Mouse (Mus musculus): Measurements from ENCODE around the gene C1ra. TPM values are rescaled to one million over a fixed set of nuclear protein-coding genes. Genes with fewer than 3 reads are reported as not detected.

C1ra gene
- polyA plus RNA-seq, 1 experiment from 2014 or later, result 7.5 TPM

DNA sequence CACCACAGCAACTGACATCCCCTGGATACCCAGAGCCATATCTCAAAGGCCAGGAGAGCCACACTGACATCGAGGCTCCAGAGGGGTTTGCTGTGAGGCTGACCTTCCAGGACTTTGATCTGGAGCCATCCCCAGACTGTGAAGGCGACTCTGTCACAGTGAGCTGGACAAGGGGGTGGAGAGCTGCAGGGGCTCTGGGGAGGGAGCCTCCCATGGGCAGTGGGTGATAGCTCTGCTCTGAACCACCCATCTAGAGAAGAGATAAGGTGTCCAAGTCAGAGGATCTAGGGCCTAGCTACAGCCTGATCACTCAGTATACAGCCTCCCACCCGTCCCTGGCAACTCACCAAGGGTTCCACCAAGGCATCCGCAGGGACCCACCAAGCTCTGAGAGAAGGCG is 18.3 kb upstream of the C1ra start:
- H3K9me3 ChIP-seq (ENCODE audit: control insufficient read depth), result no peaks in the 10 kb centered on the region
- H3K9ac ChIP-seq (ENCODE audit: low read depth, low read length), result no peak overlapping the region
- H3K27ac ChIP-seq (ENCODE audit: low read depth, low read length), result no peak overlapping the region
- WGBS, result 69% methylated on average over 5 of the region's 5 CpGs
- H3K4me2 ChIP-seq (replicated peaks; ENCODE audit: low read depth), result no peak overlapping the region
- 0 out of 2 replicates have a peak, but pooled peaks cover 4% of the 10 kb centered on the region for H3K4me1 ChIP-seq (replicated peaks; ENCODE audit: control insufficient read depth, insufficient read depth, low read length)
- H3K4me3 ChIP-seq (ENCODE audit: low read depth, low read length), result no peak overlapping the region
- no peak for TF ChIP-seq CTCF (IDR thresholded peaks at IDR 0.05; ENCODE audit: low read depth)
- H3K27me3 ChIP-seq (replicated peaks; ENCODE audit: control insufficient read depth, insufficient read depth, low read length), result no peaks in the 10 kb centered on the region
- ATAC-seq, result no peak
- H3K36me3 ChIP-seq (ENCODE audit: control insufficient read depth, insufficient read depth), result no peaks in the 10 kb centered on the region

DNA sequence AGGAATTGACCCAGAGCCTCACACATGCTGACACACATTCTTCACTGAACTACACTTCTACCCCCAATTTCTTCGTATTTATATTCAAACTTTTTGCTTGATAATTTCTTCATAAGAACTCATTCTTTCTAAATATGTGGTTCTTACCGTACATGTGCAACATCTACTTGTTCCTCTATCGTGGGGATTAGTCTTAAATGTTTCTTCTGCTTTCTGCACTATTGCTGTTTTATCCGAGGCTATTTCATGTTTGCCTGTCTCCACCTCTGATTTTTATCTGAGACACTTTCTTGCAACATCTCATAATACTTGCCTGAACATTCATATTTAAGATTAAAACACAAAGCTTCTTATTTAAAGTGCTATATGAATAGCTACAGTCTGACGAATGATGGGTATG is 16.2 kb upstream of the C1ra start:
- H3K4me3 ChIP-seq (ENCODE audit: low read depth, low read length), result no peak overlapping the region
- H3K9ac ChIP-seq (ENCODE audit: low read depth, low read length), result no peak overlapping the region
- 0 out of 2 replicates have a peak, but pooled peaks cover 4% of the 10 kb centered on the region for H3K4me1 ChIP-seq (replicated peaks; ENCODE audit: control insufficient read depth, insufficient read depth, low read length)
- H3K4me2 ChIP-seq (replicated peaks; ENCODE audit: low read depth), result no peak overlapping the region
- TF ChIP-seq CTCF (IDR thresholded peaks at IDR 0.05; ENCODE audit: low read depth), result no peak
- 91% methylated on average over 5 of the region's 5 CpGs for WGBS
- H3K36me3 ChIP-seq (ENCODE audit: control insufficient read depth, insufficient read depth), result no peaks in the 10 kb centered on the region
- no peaks in the 10 kb centered on the region for H3K9me3 ChIP-seq (ENCODE audit: control insufficient read depth)
- ATAC-seq, result no peak
- H3K27ac ChIP-seq (ENCODE audit: low read depth, low read length), result no peak overlapping the region
- no peaks in the 10 kb centered on the region for H3K27me3 ChIP-seq (replicated peaks; ENCODE audit: control insufficient read depth, insufficient read depth, low read length)

DNA sequence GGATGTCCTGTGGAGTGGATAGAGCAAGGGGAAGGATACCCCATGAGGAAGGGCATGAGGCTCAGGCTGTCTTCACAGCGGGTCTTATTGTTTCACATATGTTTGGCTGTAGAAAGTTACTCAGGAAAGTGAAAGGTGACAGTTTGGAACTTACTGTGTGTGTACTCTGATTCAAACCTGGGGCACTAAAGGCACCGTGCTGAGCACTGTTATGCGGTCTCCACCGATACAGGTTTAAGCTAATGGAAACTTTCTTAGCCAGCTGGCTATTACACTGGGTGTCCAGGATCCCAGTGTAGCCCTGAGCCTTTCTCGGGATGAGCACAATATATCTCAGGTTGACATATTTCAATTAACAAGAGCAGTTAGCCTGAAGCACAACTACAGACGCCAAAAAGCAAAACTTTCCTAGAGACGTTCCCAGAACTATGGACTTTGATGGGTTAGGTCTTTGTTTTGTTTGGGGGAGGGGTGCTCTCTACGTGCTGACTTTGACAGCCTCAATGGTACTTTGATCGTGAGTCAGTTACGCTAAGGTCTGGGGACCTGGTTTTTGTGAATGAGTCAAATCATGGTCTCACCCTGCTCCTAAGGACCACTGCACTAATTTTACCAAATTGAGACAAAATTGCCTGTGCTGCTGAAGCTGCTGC is 12.2 kb upstream of the C1ra start:
- no peak for ATAC-seq
- Histone ChIP-seq H3K36me3 (ENCODE audit: control insufficient read depth, insufficient read depth) (no peaks in the 10 kb centered on the region), H3K4me1 (replicated peaks; ENCODE audit: control insufficient read depth, insufficient read depth, low read length) (no peaks in the 10 kb centered on the region), H3K4me3 (ENCODE audit: low read depth, low read length) (no peak overlapping the region), H3K9me3 (ENCODE audit: control insufficient read depth) (no peaks in the 10 kb centered on the region), H3K27me3 (replicated peaks; ENCODE audit: control insufficient read depth, insufficient read depth, low read length) (no peaks in the 10 kb centered on the region), H3K27ac (ENCODE audit: low read depth, low read length) (no peak overlapping the region), H3K9ac (ENCODE audit: low read depth, low read length) (no peak overlapping the region), H3K4me2 (replicated peaks; ENCODE audit: low read depth) (no peak overlapping the region)
- TF ChIP-seq CTCF (IDR thresholded peaks at IDR 0.05; ENCODE audit: low read depth), result no peak
- WGBS, result 38% methylated on average over 10 of the region's 10 CpGs

DNA sequence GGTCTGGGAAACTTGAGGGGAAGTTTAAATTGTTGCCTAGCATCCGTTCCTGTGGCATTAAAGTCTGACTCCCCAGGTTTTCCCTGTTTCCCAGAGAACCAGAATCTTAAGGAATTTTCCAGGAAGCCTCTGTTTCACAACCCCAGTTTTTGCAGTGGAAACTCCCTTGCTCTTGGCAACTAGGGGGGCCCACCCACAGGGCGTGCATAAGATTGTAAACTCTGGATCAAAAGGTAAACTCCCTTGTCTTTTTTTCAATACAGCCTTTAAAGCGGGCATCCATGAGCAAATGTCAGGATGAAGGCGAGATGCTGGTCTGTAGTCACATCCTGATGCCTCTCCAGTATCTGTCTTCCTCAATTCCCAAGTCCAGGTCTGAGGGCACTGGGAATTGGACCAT is 10.7 kb upstream of the C1ra start:
- Histone ChIP-seq H3K27me3 (replicated peaks; ENCODE audit: control insufficient read depth, insufficient read depth, low read length) (no peaks in the 10 kb centered on the region), H3K4me3 (ENCODE audit: low read depth, low read length) (no peak overlapping the region), H3K27ac (ENCODE audit: low read depth, low read length) (no peak overlapping the region), H3K4me2 (replicated peaks; ENCODE audit: low read depth) (no peak overlapping the region), H3K4me1 (replicated peaks; ENCODE audit: control insufficient read depth, insufficient read depth, low read length) (no peaks in the 10 kb centered on the region), H3K36me3 (ENCODE audit: control insufficient read depth, insufficient read depth) (no peaks in the 10 kb centered on the region), H3K9me3 (ENCODE audit: control insufficient read depth) (no peaks in the 10 kb centered on the region), H3K9ac (ENCODE audit: low read depth, low read length) (no peak overlapping the region)
- WGBS, result 60% methylated on average over 4 of the region's 4 CpGs
- ATAC-seq, result no peak
- TF ChIP-seq CTCF (IDR thresholded peaks at IDR 0.05; ENCODE audit: low read depth), result no peak

DNA sequence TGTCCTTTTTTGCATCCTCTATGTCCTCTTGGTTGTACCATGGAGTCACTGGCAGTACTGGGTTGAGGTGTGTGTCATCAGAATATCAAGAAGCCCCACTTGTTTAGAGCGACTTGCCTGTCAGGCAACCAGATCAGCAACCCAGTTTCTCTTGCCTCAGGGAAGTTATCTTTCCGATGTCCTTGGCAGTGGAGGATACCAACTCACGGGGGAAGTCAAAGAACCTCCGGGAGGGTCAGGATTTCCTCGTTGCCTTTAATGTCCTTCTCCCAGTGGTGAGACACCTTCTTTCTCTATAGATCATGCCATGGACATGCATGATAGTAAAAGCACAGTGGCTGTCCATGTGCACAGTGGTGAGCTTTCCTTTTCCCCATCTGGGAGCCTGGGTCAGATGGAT is 10.2 kb upstream of the C1ra start:
- no peak for TF ChIP-seq CTCF (IDR thresholded peaks at IDR 0.05; ENCODE audit: low read depth)
- WGBS, result 76% methylated on average over 5 of the region's 5 CpGs
- Histone ChIP-seq H3K36me3 (ENCODE audit: control insufficient read depth, insufficient read depth) (no peaks in the 10 kb centered on the region), H3K9me3 (ENCODE audit: control insufficient read depth) (no peaks in the 10 kb centered on the region), H3K4me2 (replicated peaks; ENCODE audit: low read depth) (no peak overlapping the region), H3K27ac (ENCODE audit: low read depth, low read length) (no peak overlapping the region), H3K9ac (ENCODE audit: low read depth, low read length) (no peak overlapping the region), H3K27me3 (replicated peaks; ENCODE audit: control insufficient read depth, insufficient read depth, low read length) (no peaks in the 10 kb centered on the region), H3K4me1 (replicated peaks; ENCODE audit: control insufficient read depth, insufficient read depth, low read length) (no peaks in the 10 kb centered on the region), H3K4me3 (ENCODE audit: low read depth, low read length) (no peak overlapping the region)
- no peak for ATAC-seq

DNA sequence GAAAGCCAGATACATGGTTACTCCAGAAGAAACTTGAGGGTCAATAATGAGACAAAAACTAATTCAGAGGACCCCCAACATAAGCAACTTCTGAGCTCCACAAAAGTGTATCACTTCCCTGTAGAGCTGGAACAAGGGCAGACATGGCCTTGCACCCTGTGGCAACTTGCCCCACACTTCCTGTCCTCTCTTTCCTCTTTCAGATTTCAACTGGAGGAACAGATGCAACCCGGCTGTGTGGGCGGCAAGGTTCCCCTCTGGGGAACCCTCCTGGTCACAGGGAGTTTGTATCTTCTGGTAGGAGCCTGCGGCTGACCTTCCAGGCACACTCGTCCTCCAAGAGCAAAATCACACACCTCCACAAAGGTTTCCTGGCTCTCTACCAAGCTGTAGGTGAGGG is 7.2 kb upstream of the C1ra start:
- ATAC-seq, result no peak
- H3K9me3 ChIP-seq (ENCODE audit: control insufficient read depth), result no peaks in the 10 kb centered on the region
- WGBS, result 65% methylated on average over 4 of the region's 4 CpGs
- no peaks in the 10 kb centered on the region for H3K36me3 ChIP-seq (ENCODE audit: control insufficient read depth, insufficient read depth)
- no peak overlapping the region for H3K27ac ChIP-seq (ENCODE audit: low read depth, low read length)
- no peak overlapping the region for H3K9ac ChIP-seq (ENCODE audit: low read depth, low read length)
- no peak overlapping the region for H3K4me2 ChIP-seq (replicated peaks; ENCODE audit: low read depth)
- no peaks in the 10 kb centered on the region for H3K4me1 ChIP-seq (replicated peaks; ENCODE audit: control insufficient read depth, insufficient read depth, low read length)
- H3K4me3 ChIP-seq (ENCODE audit: low read depth, low read length), result no peak overlapping the region
- H3K27me3 ChIP-seq (replicated peaks; ENCODE audit: control insufficient read depth, insufficient read depth, low read length), result no peaks in the 10 kb centered on the region
- no peak for TF ChIP-seq CTCF (IDR thresholded peaks at IDR 0.05; ENCODE audit: low read depth)

DNA sequence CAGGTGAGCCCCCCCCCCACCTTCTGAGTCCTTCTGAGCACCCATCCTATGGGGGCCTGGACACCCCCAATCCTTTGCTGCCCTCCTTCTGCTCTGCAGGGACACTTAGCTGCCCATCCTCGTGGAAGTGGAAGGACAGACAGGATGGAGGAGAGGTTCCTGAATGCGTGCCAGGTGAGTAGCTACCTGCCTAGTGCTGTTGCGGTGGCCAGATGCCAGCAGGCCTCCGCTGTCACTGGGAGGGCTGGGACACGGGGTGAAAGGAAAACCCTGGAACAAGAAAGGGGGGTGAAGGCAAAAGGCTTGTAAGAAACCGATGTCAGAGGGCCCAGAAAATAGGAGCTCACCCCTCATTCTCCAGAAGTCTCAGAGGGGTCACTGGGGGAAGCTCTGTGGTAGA is 5.2 kb upstream of the C1ra start:
- no peak for TF ChIP-seq CTCF (IDR thresholded peaks at IDR 0.05; ENCODE audit: low read depth)
- Histone ChIP-seq H3K4me1 (replicated peaks; ENCODE audit: control insufficient read depth, insufficient read depth, low read length) (no peaks in the 10 kb centered on the region), H3K9ac (ENCODE audit: low read depth, low read length) (no peak overlapping the region), H3K27me3 (replicated peaks; ENCODE audit: control insufficient read depth, insufficient read depth, low read length) (no peaks in the 10 kb centered on the region), H3K4me3 (ENCODE audit: low read depth, low read length) (no peak overlapping the region), H3K36me3 (ENCODE audit: control insufficient read depth, insufficient read depth) (no peaks in the 10 kb centered on the region), H3K27ac (ENCODE audit: low read depth, low read length) (no peak overlapping the region), H3K4me2 (replicated peaks; ENCODE audit: low read depth) (no peak overlapping the region), H3K9me3 (ENCODE audit: control insufficient read depth) (no peaks in the 10 kb centered on the region)
- ATAC-seq, result no peak
- 81% methylated on average over 6 of the region's 6 CpGs for WGBS

Measured in intestine, postnatal 0 days (tissue).